Mouse (Mus musculus) right cerebral cortex, postnatal 10 days (tissue): ENCODE results near the gene Apoe.
A peak's percentile ranks its signal among the peaks of the same experiment; 100 is the strongest.
"Not testable (repeated sequence)": the region's sequence is repeated elsewhere in the genome, so short reads cannot be mapped to it uniquely, and the experiment has no call there.

Experiments
- DNase-seq, 2 experiments: peaks; one replicate each; pipeline ENCODE4 v3.0.0; 2021; ENCODE audit warnings: low spot score in 2 of 2

Gene Apoe

DNA sequence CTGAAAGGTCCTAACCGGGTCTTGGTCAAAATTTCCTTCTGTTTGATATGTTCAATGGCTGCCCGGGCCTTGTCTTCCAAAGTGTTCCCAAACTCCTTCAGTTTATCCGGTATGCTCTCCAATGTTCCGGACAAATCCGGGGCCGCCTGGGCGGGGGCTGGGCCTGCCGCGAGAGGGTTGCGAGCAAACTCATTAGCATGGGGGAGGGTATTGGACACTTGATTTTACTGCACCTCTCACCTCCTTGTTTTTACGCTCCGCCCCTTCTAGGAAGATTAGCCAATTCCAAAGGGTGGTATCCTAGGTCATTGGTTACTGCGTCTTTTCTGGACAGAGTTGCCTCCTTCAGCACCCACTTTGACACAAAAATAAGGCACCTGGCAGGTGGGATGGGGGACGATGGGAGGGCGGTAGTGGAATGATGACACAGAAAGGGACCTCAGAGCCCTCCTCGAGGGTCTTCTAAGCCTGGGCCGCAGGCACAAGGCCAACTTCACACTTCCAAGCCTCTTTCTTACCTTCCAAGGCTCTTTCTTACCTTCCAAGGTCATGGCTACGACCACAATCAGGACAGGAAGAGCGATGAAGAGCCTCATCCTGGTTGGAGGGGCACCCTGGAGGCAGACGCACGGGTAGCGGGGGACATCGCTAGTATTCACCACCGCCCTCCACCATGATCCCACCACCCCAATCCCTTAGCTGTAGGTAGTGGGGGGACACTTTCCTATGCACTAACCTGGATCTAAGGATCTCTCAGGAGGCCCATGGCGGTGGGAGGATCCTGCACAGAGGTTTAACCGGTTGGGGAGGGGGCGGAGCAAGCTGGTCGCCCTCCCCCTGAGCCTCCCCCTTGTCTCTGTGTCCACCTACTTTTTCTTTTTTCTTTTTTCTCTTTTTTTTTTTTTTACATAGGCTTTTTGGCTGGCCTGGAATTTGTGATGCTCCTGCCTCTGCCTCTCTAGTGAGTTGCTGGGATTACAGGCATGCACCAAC is 6.8 kb downstream of the Apoe start, which contains the start of gene Apoc1:
Apoc1 (minus strand) TSS at position 788 of the 993 bp plus-strand sequence.
- no peak for DNase-seq

DNA sequence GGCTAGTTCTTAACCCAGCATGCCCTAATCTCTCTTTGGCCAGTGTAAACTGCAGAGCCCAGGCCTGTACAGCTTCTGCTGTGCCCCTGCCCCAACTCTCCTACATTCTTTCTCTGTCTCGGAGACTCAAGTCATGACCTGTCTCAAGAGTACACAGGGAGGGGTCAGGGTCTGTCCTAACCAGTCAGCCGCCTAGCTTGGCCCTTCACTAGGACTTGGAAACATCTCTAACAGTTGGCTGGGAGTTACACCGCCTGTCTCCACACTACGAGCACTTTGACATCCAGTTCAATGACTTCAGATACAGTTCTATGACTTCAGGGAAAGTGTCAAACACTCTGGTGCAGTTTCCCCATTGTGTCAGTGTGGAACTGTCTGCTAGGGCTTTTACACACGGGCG is 7.6 kb downstream of the Apoe start:
- DNase-seq = no peak

DNA sequence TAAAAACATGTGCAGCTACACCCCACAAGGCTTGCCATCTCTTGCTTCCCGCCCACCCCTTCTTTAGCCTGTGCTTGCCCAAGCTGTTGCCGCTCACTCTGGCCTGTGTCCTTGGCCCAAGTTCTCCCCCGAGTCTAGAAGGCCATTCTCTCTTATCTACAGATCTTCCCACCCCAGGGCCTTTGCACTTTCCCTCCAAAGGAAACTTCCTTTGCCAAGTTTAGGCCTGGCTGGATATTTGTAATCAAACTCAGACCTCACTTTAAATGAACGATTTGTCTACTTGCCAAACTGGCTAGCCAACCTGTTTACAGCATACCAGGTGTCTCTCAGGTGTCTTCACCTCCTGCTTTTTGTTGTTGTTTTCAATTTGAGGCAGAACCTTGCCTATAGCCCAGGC is 8.1 kb downstream of the Apoe start:
- no peak for DNase-seq

DNA sequence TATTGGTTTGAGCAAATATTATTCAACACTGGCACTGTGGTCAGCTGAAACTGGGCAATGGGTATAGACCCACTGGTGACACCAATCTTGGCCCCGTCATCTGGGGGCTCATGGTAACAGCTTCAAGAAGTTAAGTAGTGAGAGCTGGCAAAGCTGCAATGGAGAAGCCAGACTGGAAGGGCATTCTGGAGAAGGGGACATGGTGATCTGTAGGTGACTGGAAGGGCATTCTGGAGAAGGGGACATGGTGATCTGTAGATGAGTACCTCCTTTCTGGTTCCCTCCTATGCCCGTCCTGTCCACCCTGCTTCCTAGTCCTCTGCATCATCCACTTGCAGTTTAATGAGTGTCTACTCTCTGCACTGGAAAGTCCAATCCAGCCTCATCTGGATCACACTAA is 10.4 kb downstream of the Apoe start:
- DNase-seq = no peak

DNA sequence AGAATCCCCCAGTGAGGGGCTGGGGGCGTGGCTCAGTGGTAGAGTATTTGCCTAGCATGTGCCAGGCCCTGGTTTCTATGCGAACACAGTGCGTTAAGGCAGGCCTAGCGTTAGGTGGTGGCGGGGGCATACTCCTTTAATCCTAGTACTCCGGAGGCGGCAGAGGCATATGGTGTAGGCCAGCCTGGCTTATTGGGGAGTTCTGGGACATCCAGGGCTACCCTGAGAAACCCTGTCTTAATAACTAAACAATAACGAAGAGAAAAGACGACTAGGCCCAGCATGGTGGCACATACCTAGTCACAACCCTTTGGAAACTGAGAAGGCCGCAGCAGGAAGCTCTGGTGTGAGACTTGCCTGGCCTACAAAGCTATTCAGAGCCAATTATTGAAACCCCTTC is 10.9 kb downstream of the Apoe start:
- no peak for DNase-seq

DNA sequence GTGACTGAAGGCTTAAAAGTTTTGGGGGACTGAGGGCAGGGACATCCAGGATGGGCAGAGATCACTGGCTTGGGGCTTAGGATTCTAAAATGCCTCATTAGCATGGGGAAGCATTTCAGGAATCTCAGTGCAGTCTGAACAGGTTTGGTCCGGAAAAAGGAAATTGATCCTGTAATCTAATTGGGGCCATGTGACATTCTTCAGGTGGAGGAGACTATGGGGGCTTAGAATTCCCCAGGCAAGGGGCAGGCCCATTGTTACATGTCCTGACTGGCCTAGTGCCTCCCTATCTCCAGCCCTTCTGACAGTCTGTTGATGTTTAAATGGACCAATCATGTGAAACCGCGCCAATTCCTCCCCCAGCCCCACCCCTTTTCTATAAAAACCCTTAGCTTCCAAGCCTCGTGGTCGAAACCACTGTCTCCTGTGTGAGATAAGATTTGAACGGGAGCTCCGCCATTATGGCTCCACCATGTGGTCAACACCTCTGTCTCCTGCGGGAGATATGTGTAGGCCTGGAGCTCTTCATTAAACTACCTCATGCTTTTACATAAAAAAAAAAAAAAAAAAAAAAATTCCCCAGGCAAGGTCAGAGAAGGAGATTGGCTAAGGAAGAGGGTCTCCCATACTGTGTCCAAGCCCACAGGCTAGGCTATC is 11.9 kb downstream of the Apoe start:
- not testable (repeated sequence) for DNase-seq

DNA sequence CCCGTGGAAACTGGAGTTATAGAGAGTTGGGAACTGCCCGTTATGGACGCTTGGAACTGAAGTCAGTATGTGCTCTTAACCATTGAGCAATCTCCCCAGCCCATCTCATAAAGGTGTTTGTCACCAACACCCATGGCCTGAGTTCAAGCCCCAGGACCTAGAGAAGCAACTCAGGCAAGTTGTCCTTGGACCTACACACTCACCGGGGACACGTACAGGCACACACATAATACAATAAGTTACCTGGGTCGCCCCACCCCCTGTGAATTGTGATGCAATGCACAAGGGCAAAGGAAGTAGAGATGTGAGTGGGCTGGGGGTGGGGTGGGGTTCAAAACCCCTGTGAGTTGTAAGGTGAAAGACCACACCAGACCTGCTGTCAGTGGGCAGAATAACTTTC is 12.5 kb downstream of the Apoe start:
- DNase-seq = no peak

DNA sequence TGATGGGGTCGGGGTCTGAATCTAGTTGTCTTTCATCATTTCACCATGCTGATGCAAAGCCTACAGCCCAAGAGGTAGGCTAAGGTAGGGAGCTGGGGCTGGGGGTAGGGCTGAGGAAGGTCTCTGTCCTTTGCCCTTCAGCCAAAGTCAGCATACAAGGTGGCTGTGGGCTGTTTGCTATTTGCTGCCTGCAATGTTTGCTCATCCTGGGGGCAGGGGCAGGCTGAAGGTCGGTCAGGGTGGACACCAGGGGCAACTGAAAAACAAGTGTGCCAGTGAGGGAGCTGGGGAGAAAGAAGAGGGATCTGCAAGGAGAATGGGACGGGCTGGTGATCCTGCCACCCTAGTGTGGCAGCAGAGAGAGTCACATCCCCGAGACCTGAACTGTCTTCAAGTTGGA is 13.6 kb downstream of the Apoe start:
- DNase-seq = no peak

DNA sequence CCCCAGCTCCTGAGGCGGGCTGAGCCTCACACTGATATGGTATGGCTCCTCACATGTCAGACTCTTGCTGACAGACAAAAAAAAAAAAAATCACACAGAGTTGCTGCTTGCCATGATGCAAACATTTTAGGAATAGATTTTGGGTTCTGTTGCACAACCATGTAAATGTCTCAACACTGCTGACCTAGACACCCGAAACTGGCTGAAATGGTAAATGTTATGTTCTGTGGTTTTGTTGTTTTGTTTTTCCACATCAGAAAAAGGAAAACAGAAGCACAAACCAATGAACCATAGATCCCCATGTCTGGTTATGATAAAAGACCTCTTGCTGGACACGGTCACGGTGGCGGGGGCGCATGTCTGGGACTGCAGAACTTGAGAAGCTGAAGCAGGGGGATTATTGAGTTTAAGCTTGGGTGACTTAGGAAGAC is 15.2 kb downstream of the Apoe start:
- DNase-seq = no peak

DNA sequence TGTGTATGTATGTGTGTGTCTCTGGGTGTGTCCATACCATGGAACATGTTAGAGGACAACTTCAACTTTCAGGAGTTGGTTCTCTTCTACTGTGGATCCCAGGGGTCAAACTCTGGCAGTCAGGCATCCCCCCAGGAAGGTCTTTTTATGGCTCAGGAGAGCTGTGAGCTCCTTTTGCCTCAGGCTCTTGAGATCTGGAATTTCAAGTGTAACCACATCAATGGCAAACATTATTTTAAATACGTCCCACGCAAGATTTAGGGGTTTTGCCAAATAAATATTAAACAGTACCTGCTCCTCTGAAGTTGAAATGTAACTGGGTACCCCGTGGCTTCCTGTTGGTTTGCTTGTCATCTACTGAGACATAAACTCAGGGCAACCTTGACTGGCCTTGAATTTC is 16.0 kb downstream of the Apoe start:
- DNase-seq = no peak

DNA sequence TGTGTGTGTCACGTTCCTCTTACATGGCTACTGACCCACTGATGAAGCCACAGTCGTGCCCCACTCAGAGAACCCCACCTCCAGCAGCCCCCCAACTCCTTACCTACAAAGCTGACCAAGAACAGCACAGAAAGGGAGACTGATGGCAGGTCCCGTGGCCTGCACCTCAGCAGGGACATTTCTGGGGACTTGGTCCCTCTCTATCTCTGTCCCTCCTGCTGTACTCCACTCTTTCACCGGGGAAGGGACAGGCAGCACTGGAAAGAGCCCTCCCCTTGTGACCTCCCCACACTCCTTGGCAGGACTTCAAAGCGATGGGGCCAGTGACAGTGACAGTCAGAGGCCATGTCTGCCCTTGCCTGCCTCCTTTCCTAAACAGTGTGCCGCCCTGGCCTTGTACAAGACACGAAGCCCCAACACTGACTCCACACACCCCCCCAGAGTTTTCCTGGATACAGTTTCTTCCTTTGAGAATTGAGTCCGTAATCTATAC is 17.7 kb downstream of the Apoe start, which contains the start of the genes Gm44805 and Apoc4:
Gm44805 (minus strand) TSS at position 222 of the 493 bp plus-strand sequence.
Apoc4 (minus strand) TSS at position 278 of the 493 bp plus-strand sequence.
- no peak for DNase-seq

DNA sequence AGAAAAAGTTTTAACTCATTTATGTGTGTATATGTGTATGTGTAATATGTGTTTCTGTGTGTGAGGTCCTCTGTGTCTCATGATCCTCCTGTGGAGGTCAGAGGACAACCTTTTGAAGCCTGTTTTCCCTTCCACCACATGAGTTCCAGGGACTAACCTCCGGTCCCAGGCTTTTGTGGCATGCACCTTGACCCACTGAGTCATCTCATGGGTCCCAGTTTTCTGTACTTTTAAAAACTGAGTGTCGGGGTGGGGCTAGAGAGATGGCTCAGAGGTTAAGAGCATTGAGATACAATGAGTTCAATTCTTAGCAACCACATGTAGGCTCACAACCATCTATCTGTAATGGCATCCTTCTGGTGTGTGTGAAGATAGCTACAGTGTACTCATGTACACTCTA is 18.3 kb downstream of the Apoe start:
- DNase-seq = no peak

DNA sequence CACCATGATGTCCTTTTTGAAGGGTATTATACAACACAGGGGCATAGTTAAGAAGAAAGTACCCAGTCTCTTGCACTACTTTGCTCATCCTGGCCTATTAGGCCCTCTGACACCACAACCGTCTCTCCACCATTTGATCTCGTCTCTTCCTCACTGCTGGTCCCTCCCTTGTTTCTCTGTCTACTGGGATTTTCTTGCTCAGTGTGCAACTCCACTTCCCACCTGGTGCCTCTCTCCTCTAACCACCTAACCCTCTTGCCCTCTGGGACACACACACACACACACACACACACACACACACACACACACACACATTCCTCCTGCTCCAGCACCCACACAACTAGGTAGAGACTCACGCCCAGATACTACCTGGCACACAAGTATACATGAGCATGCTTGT is 20.1 kb downstream of the Apoe start:
- DNase-seq = no peak

DNA sequence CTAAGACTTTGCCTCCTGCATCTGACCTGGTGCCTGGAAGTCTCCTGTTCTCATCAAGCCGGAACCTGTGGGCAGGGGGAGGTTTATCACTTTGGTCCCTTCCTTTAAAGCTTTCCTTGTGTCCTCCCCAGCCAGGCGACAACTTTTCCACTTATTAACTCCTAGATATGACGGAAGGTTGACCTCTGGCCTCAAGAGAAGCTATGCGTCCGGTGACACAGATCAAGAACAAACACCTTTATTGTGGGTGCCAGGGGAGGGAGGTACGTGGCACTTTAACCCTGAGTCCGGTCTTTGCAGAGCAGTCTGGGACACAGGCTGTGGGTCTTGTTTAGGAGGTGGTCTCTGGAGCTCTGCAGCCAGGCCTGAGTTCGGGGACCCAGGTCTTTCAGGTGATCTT is 21.1 kb downstream of the Apoe start, which contains the start of gene Apoc2:
Apoc2 (minus strand) TSS at position 70 of the 400 bp plus-strand sequence.
- no peak for DNase-seq

DNA sequence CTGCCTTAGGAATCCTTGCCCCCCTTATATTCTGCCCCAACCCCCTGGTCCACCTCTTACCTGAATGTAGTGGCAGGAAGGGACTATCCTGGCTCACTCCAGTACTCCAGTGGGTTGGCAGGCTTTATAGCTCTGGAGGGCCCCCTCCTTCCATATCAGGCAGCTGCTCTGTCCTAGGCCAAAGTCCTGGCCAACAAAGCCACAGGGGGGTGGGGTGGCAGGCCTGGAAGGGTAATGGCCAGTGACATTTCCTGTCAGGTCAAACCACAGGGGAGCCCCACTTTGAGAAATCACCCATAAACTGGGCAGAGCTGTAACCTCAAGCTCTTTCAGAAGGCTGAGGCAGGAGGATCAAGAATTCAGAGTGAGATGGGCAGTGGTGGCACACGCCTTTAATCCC is 22.3 kb downstream of the Apoe start:
- no peak for DNase-seq

DNA sequence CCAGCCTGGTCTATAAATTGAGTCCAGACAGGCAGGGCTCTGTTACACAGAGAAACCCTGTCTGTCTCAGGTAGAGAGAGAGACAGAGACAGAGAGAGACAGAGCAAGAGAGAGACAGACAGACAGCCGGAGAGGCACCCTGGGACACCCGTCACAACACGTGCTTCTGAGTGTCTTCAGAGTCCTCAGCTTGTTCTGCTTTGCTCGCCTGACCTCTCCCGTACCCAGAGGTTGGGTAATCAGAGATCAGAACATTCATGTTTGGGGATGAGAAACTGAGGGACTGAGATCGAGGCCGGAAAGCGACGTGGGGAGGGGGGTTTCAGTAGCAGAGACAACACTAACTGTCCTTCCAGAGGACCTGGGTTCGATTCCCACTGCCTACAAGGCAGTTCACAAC is 23.2 kb downstream of the Apoe start:
- DNase-seq = no peak

DNA sequence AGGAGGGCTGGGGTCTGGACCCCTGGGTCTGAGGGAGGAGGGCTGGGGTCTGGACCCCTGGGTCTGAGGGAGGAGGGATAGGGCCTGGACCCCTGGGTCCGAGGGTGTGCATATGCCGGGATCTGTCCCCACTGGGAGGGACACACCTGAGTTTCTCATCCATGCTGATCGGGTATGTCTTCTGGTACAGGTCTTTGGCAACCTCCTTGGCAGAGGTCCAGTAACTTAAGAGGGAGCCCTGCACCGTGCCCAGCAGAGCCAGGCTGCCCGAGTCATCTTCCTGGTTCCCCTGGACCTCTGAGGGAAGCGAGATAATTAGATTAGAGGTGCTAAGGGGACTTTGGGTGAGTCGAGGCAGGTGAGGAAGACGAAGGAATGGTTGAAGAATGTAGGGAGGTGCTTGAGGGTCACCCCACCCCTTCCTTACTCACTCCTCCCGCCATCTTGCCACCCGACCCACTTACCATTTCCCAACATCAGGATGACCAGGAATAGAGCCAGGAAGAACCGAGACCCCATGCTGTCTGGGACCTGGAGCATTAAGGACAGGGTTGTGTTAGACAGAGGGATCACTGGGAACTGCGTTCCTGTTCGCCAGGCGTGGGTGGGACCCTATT is 25.8 kb downstream of the Apoe start:
- DNase-seq = no peak

DNA sequence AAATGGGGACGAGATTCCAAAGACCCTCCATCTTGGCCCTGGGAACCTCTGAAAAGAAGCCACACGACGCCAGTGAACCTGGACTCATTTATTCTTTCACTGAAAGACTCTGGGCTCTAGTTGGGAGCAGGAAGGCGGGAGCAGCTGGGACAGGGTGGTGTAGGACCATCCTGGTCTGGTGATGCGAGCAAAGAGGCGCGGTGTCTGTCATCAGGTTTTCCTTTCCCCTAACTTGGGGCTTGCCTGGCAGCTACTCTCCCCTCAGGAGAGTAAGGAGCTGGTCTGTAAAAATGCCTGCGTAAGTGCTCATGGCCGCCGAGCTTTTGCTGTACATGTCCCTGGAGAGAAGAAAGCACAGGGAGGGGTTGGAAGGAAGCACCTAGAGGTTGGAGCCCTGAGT is 27.5 kb downstream of the Apoe start:
- DNase-seq = no peak

DNA sequence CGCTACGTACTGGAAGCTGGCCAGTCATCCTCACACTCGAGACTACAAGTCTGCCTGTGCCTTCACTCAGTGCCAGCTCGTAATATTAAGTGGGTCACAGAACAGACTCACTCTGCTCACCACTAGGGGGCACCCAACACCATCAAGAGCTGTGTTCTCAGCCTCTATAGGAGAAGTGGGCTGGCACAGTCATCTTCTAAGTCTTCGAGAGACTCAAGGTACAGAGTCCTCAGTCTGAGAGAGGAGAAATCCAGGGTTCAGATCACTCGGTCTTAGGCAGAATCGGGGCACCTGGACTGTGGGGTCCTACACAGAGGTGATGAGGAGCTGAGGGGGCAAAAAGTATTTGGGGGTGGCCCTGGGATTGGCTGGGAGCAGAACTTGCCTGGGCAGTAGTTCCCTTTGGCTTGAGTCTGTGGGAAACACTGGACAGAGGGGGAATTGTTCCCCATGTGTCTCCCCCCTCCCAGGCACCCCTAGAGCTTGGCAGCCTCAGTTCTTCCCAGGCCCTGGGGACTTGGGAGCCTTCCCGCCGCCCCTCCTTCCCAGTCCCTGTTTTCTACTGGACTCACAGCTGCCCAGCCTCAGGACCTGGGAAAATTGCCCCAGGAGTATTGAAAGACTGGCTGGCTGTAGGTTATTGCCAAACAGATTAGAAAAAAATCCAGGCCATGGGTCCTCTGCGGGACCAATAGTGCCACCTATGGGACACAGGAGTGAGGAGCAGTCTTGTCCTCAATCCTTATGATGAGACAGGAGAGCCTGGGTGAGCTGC is 29.9 kb downstream of the Apoe start:
- DNase-seq = peak; percentile 95 to 96

DNA sequence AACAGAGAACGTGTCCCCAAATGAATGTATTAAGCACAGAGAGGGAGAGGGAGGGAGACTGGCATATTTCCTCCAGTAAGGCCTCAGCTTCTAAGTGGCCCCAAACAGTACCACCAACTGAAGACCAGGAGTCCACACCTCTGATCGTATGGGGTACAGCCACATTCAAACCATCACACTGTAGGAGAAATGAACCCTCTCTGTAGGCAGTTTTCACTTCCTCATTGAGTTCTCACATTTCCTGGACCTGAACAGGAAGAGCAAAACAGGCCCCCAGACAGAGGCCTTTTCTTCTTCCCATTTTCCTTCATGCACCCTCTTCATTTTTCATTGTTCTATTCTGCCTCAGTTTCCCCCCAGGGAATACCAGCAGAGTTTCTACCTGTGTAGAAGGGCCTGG is 31.6 kb downstream of the Apoe start:
- DNase-seq = no peak

DNA sequence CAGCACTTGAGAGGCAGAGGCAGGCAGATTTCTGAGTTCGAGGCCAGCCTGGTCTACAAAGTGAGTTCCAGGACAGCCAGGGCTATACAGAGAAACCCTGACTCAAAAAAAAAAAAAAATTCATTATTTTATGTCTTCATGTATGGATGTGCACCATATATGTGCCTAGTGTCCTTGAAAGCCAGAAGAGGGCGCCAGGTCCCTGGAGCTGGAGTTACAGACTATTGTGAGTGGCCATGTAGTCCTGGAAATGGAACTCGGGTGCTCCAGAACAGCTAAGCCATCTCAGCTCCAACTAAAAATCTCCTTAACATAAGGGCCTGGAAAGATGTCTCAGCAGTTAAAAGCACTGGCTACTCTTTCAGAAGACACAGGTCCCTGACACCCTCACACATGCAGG is 32.2 kb downstream of the Apoe start:
- no peak for DNase-seq
